Mouse (Mus musculus) lung, adult 2 months (tissue): ENCODE measurements around the gene Selenov. TPM values are rescaled to one million over a fixed set of nuclear protein-coding genes. Genes with fewer than 3 reads are reported as not detected.
"Not testable (repeated sequence)": the region's sequence is repeated elsewhere in the genome, so short reads cannot be mapped to it uniquely, and the experiment has no call there.

Source experiments
- DNase-seq: peaks from one replicate; pipeline ENCODE4 v3.0.0; 2022
- H3K4me1 ChIP-seq: fragments of 200-500 bp; 2 replicates; pipeline ENCODE4 v1.6.1; 2011; ENCODE audit warnings: low read length; ENCODE audit not compliant: control insufficient read depth, insufficient read depth
- H3K4me3 ChIP-seq: fragments of 200-500 bp; replicated peaks from 2 replicates; pipeline ENCODE3; 2011; ENCODE audit warnings: low read depth, mild to moderate bottlenecking, control low read depth, low read length; ENCODE audit errors: extremely low read depth
- CTCF ChIP-seq: fragments of 200-500 bp; IDR thresholded peaks from 2 replicates; pipeline ENCODE4 v1.5.1; 2011; ENCODE audit warnings: mild to moderate bottlenecking, low read length, control low read depth; ENCODE audit not compliant: insufficient read depth
- POLR2A ChIP-seq: fragments of 200-500 bp; IDR thresholded peaks from 2 replicates; pipeline ENCODE4 v1.6.1; 2011; ENCODE audit warnings: low read depth, mild to moderate bottlenecking, control low read depth, low read length, borderline replicate concordance; ENCODE audit errors: extremely low read depth
- WGBS: fragments of 180-500 bp; shearing (Covaris S2); methylation state at CpG from one replicate; pipeline ENCODE4 v1.1.7; 2018; 5-methylcytosine and 5-hydroxymethylcytosine counted together
- polyA plus RNA-seq: library from polyadenylated mRNA; depleted of rRNA; stranded (reverse); fragments of >200 nt; gene quantifications from 2 replicates; pipeline ENCODE4 v1.2.3, GENCODE M21; 2012; rRNA removed

The Selenov gene
- polyA plus RNA-seq, 1 experiment = not detected

DNA sequence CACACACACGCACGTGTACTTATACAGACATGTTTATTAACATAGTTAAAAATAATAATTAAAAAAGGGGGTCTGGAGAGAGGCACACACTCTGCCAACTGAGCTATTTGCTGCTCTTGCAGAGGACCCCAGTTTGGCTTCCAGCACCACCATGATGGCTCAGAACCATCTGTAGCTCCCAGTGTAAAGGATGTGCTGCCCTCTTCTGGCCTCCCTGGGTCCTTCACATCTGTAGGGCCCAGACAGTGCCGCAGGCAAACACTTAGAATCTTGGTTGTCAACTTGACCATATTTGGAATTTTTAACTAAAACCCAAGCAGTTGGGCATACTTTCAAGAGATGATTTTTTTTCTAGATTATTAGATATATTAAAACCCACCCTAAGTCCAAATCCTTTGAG lies 42.0 kb downstream of the Selenov start:
- Histone ChIP-seq H3K4me1 (no peaks in the 10 kb centered on the region), H3K4me3 (no peak overlapping the region)
- TF ChIP-seq POLR2A (no peak), CTCF (no peak)
- WGBS = 95% methylated on average over 3 of the region's 3 CpGs
- DNase-seq = no peak

DNA sequence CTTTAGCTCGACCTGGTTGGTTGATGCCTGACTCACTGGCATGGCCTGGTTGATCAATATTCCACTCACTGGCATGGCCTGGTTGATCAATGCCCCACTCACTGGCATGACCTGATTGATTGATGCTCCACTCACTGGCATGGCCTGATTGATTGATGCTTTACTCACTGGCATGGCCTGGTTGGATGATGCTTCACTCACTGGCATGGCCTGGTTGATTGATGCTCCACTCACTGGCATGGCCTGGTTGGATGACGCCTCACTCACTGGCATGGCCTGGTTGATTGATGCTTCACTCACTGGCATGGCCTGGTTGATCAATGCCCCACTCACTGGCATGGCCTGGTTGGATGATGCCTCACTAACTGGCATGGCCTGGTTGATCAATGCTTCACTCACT lies 47.0 kb downstream of the Selenov start:
- WGBS = 65% methylated on average over 2 of the region's 2 CpGs
- not testable (repeated sequence) for H3K4me1 ChIP-seq, DNase-seq, H3K4me3 ChIP-seq

Other genes starting within 250 kb of the Selenov start
- 67.7 and 86.4 TPM in 2 replicates for gene Psmc4, start 241.1 kb downstream of the Selenov start, polyA plus RNA-seq
- gene Fcgbp, start 219.9 kb downstream of the Selenov start, polyA plus RNA-seq = 7.5 and 19.2 TPM in 2 replicates
- 0.45 and 0.63 TPM in 2 replicates for gene 9530053A07Rik, start 161.7 kb downstream of the Selenov start, polyA plus RNA-seq
- 32.4 and 40.9 TPM in 2 replicates for gene Fbl, start 121.5 kb downstream of the Selenov start, polyA plus RNA-seq
- gene Dyrk1b, start 111.7 kb downstream of the Selenov start, polyA plus RNA-seq = 50.1 and 53.7 TPM in 2 replicates
- 5.2 and 8.1 TPM in 2 replicates for gene Eid2, start 23.3 kb downstream of the Selenov start, polyA plus RNA-seq
- 11.9 and 15.6 TPM in 2 replicates for gene Eid2b, start 13.4 kb downstream of the Selenov start, polyA plus RNA-seq
- 0.12 and 0.20 TPM in 2 replicates for gene Dll3, start 11.1 kb upstream of the Selenov start, polyA plus RNA-seq
- gene Timm50, start 20.9 kb upstream of the Selenov start, polyA plus RNA-seq = 38.8 and 44.4 TPM in 2 replicates
- gene Supt5, start 47.6 kb upstream of the Selenov start, polyA plus RNA-seq = 98.7 and 109 TPM in 2 replicates
- gene Rps16, start 59.5 kb upstream of the Selenov start, polyA plus RNA-seq = 529 and 774 TPM in 2 replicates
- gene Plekhg2, start 81.4 kb upstream of the Selenov start, polyA plus RNA-seq = 37.5 and 40.0 TPM in 2 replicates
- 83.3 and 136 TPM in 2 replicates for gene Zfp36, start 89.1 kb upstream of the Selenov start, polyA plus RNA-seq
- gene Med29, start 101.5 kb upstream of the Selenov start, polyA plus RNA-seq = 37.3 and 39.2 TPM in 2 replicates
- gene Paf1, start 101.8 kb upstream of the Selenov start, polyA plus RNA-seq = 81.5 and 103 TPM in 2 replicates
- gene Gmfg, start 146.3 kb upstream of the Selenov start, polyA plus RNA-seq = 24.2 and 24.3 TPM in 2 replicates
- gene Lrfn1, start 160.8 kb upstream of the Selenov start, polyA plus RNA-seq = 5.5 and 7.0 TPM in 2 replicates
- not detected in 2 replicates for gene Ifnl2, start 219.3 kb upstream of the Selenov start, polyA plus RNA-seq
- gene Ifnl3, start 231.7 kb upstream of the Selenov start, polyA plus RNA-seq = not detected in 2 replicates
- gene Sycn, start 249.7 kb upstream of the Selenov start, polyA plus RNA-seq = 27.0 TPM in 1 of 2 replicates, not detected in the other